17 mouse cellular contexts compared by ENCODE assay signal in genomic region chr7:44529518-44529917, GRCm38 (mm10). TPM values are rescaled to one million over a fixed set of nuclear protein-coding genes. Genes with fewer than 3 reads are reported as not detected.
DNase-seq lines count a peak whose midpoint lies in the region; ATAC-seq and TF ChIP-seq lines count a peak whose summit lies in the region.
"Had no signal": no experiment of that assay in that cellular context is flagged by ENCODE, and none has a peak within 500 bp of the region (broad histone marks: within the 10 kb centered on the region; RNA-seq: fewer than 3 reads in every experiment).

No protein-coding gene starts in this region.

- no peak for DNase-seq in limb, embryonic 10.5 days (ENCODE audit: low spot score)
- peak; percentile 4 for DNase-seq in thymus, postnatal 14 days
- DNase-seq in thymus, adult 2 months = no peak
- no peak for DNase-seq in left cerebral cortex, adult 9 months (ENCODE audit: low spot score in 2 of 2)
- DNase-seq in natural killer cell, adult 2 months (ENCODE audit: low spot score in 2 of 2) = no peak
- DNase-seq: adrenal gland, postnatal 10 days; cerebellum, postnatal 36 days; gastrocnemius, adult 2 months; gastrocnemius, postnatal 25 days; heart, postnatal 4 days had no signal

- no peak overlapping the region for H3K4me2 ChIP-seq in limb, embryonic 12.5 days
- no peak overlapping the region for H3K4me2 ChIP-seq in limb, embryonic 13.5 days (replicated peaks)
- H3K4me2 ChIP-seq: embryonic facial prominence, embryonic 13.5 days; heart, embryonic 13.5 days; hindbrain, embryonic 12.5 days had no signal

- H3K9ac ChIP-seq in limb, embryonic 12.5 days (replicated peaks) = 0 out of 2 replicates have a peak overlapping the region, but pooled peaks have one; percentile 8
- H3K9ac ChIP-seq in limb, embryonic 13.5 days = 0 out of 2 replicates have a peak overlapping the region, but pooled peaks have one; percentile 4
- H3K9ac ChIP-seq: embryonic facial prominence, embryonic 13.5 days; heart, embryonic 13.5 days had no signal

- peaks cover 26% of the 10 kb centered on the region for H3K36me3 ChIP-seq in limb, embryonic 12.5 days
- H3K36me3 ChIP-seq in limb, embryonic 10.5 days = peaks cover 27% of the 10 kb centered on the region
- no peaks in the 10 kb centered on the region for H3K36me3 ChIP-seq in thymus, adult 2 months (ENCODE audit: control insufficient read depth, insufficient read depth, low read length)
- H3K36me3 ChIP-seq in limb, embryonic 13.5 days = peaks cover 25% of the 10 kb centered on the region

- no peak overlapping the region for H3K27ac ChIP-seq in limb, embryonic 12.5 days
- H3K27ac ChIP-seq in limb, embryonic 10.5 days = no peak overlapping the region
- H3K27ac ChIP-seq in thymus, adult 2 months (ENCODE audit: control insufficient read depth, insufficient read depth, low read length) = no peak overlapping the region
- no peak overlapping the region for H3K27ac ChIP-seq in limb, embryonic 13.5 days
- H3K27ac ChIP-seq: embryonic facial prominence, embryonic 13.5 days; heart, embryonic 13.5 days; hindbrain, embryonic 12.5 days had no signal

- H3K9me3 ChIP-seq in limb, embryonic 12.5 days = no peaks in the 10 kb centered on the region
- H3K9me3 ChIP-seq in limb, embryonic 10.5 days (replicated peaks) = no peaks in the 10 kb centered on the region
- H3K9me3 ChIP-seq in limb, embryonic 13.5 days = no peaks in the 10 kb centered on the region
- H3K9me3 ChIP-seq: embryonic facial prominence, embryonic 13.5 days; heart, embryonic 13.5 days; hindbrain, embryonic 12.5 days had no signal

- peaks cover 6% of the 10 kb centered on the region for H3K4me1 ChIP-seq in limb, embryonic 12.5 days (replicated peaks)
- H3K4me1 ChIP-seq in limb, embryonic 10.5 days = peaks cover 22% of the 10 kb centered on the region
- H3K4me1 ChIP-seq in thymus, adult 2 months (replicated peaks; ENCODE audit: control insufficient read depth, insufficient read depth, low read length) = peaks cover 18% of the 10 kb centered on the region
- peaks cover 14% of the 10 kb centered on the region for H3K4me1 ChIP-seq in limb, embryonic 13.5 days

- peaks cover 56% of the 10 kb centered on the region for H3K27me3 ChIP-seq in limb, embryonic 12.5 days
- peaks cover 57% of the 10 kb centered on the region for H3K27me3 ChIP-seq in limb, embryonic 10.5 days (ENCODE audit: low read depth, poor library complexity, severe bottlenecking)
- H3K27me3 ChIP-seq in thymus, adult 2 months (ENCODE audit: control insufficient read depth, insufficient read depth, low read length) = no peaks in the 10 kb centered on the region
- H3K27me3 ChIP-seq in limb, embryonic 13.5 days = peaks cover 48% of the 10 kb centered on the region

- no peak for TF ChIP-seq CTCF in thymus, adult 2 months (IDR thresholded peaks at IDR 0.05; ENCODE audit: borderline replicate concordance, control insufficient read depth, extremely low read depth, insufficient read depth, low read length, poor library complexity)

- no peak overlapping the region for H3K4me3 ChIP-seq in limb, embryonic 12.5 days (replicated peaks)
- H3K4me3 ChIP-seq in limb, embryonic 10.5 days = no peak overlapping the region
- H3K4me3 ChIP-seq in thymus, adult 2 months (ENCODE audit: control insufficient read depth, insufficient read depth, low read length) = no peak overlapping the region
- H3K4me3 ChIP-seq in limb, embryonic 13.5 days = no peak overlapping the region
- H3K4me3 ChIP-seq: embryonic facial prominence, embryonic 13.5 days; gastrocnemius, adult 2 months; heart, embryonic 13.5 days; hindbrain, embryonic 12.5 days had no signal

- 76% methylated on average over 5 of the region's 5 CpGs for WGBS in limb, embryonic 12.5 days
- WGBS in limb, embryonic 10.5 days = 66% methylated on average over 5 of the region's 5 CpGs
- WGBS in thymus, adult 2 months = 92% methylated on average over 5 of the region's 5 CpGs
- 70% methylated on average over 5 of the region's 5 CpGs for WGBS in limb, embryonic 13.5 days

- TF ChIP-seq POLR2A in thymus, adult 2 months (IDR thresholded peaks at IDR 0.05; ENCODE audit: control insufficient read depth, extremely low read depth, insufficient read depth, low read length, poor library complexity) = no peak

- no peak for ATAC-seq in limb, embryonic 12.5 days (ENCODE audit: insufficient number of reproducible peaks, insufficient read depth, low FRiP score, low TSS enrichment, low read depth)
- no peak for ATAC-seq in limb, embryonic 13.5 days (ENCODE audit: low FRiP score, low read depth)
- ATAC-seq: forebrain, embryonic 14.5 days had no signal

RNA-seq across cellular contexts. Expression of gene Spib, which starts 2.4 kb away (rescaled TPM):
- polyA plus RNA-seq in limb, embryonic 12.5 days (2016; fragmentation: Nextera tagmentation; extraction: Ambion mirVana) = 0.22 and 0.34 TPM in 2 replicates
- polyA plus RNA-seq in limb, embryonic 10.5 days (2016; fragmentation: Nextera tagmentation; extraction: Ambion mirVana) = 0.20 TPM in 1 of 2 replicates, not detected in the other
- polyA plus RNA-seq in thymus, adult 2 months (2012; rRNA removed) = 40.3 and 43.3 TPM in 2 replicates
- 0.19 and 0.25 TPM in 2 replicates for polyA plus RNA-seq in limb, embryonic 13.5 days (2015; fragmentation: Nextera tagmentation; extraction: Ambion mirVana)
- polyA plus RNA-seq: forebrain, embryonic 14.5 days; hindbrain, embryonic 16.5 days had no signal

RNA-seq across cellular contexts. Expression of gene Mybpc2, which starts 5.1 kb away (rescaled TPM):
- polyA plus RNA-seq in limb, embryonic 12.5 days (2016; fragmentation: Nextera tagmentation; extraction: Ambion mirVana) = 0.09 and 0.13 TPM in 2 replicates
- 0.05 and 0.11 TPM in 2 replicates for polyA plus RNA-seq in limb, embryonic 10.5 days (2016; fragmentation: Nextera tagmentation; extraction: Ambion mirVana)
- 0.53 and 0.55 TPM in 2 replicates for polyA plus RNA-seq in thymus, adult 2 months (2012; rRNA removed)
- 0.08 and 0.10 TPM in 2 replicates for polyA plus RNA-seq in limb, embryonic 13.5 days (2015; fragmentation: Nextera tagmentation; extraction: Ambion mirVana)

RNA-seq across cellular contexts. Expression of gene Pold1, which starts 19.1 kb away (rescaled TPM):
- 132 and 140 TPM in 2 replicates for polyA plus RNA-seq in limb, embryonic 12.5 days (2016; fragmentation: Nextera tagmentation; extraction: Ambion mirVana)
- 175 and 184 TPM in 2 replicates for polyA plus RNA-seq in limb, embryonic 10.5 days (2016; fragmentation: Nextera tagmentation; extraction: Ambion mirVana)
- polyA plus RNA-seq in thymus, adult 2 months (2012; rRNA removed) = 208 and 235 TPM in 2 replicates
- 101 and 105 TPM in 2 replicates for polyA plus RNA-seq in limb, embryonic 13.5 days (2015; fragmentation: Nextera tagmentation; extraction: Ambion mirVana)

RNA-seq across cellular contexts. Expression of gene Nr1h2, which starts 24.2 kb away (rescaled TPM):
- polyA plus RNA-seq in limb, embryonic 12.5 days (2016; fragmentation: Nextera tagmentation; extraction: Ambion mirVana) = 70.7 and 72.0 TPM in 2 replicates
- polyA plus RNA-seq in limb, embryonic 10.5 days (2016; fragmentation: Nextera tagmentation; extraction: Ambion mirVana) = 74.5 and 82.2 TPM in 2 replicates
- polyA plus RNA-seq in thymus, adult 2 months (2012; rRNA removed) = 302 and 308 TPM in 2 replicates
- 70.5 and 72.4 TPM in 2 replicates for polyA plus RNA-seq in limb, embryonic 13.5 days (2015; fragmentation: Nextera tagmentation; extraction: Ambion mirVana)

RNA-seq across cellular contexts. Expression of gene Fam71e1, which starts 33.1 kb away (rescaled TPM):
- 19.0 and 27.5 TPM in 2 replicates for polyA plus RNA-seq in limb, embryonic 12.5 days (2016; fragmentation: Nextera tagmentation; extraction: Ambion mirVana)
- 10.6 and 16.5 TPM in 2 replicates for polyA plus RNA-seq in limb, embryonic 10.5 days (2016; fragmentation: Nextera tagmentation; extraction: Ambion mirVana)
- polyA plus RNA-seq in thymus, adult 2 months (2012; rRNA removed) = 7.8 and 9.4 TPM in 2 replicates
- 22.4 and 22.9 TPM in 2 replicates for polyA plus RNA-seq in limb, embryonic 13.5 days (2015; fragmentation: Nextera tagmentation; extraction: Ambion mirVana)

Comparison
In these comparisons a context has a peak if more than half of its experiments do, and no peak if none do; other contexts are left out.
1. RNA of gene Spib, which starts 2.4 kb away (polyA plus RNA-seq): 40.3 to 43.3 TPM in thymus, adult 2 months; 0.22 to 0.34 TPM in limb, embryonic 12.5 days, 0.19 to 0.25 TPM in limb, embryonic 13.5 days and 0.20 TPM in limb, embryonic 10.5 days; every median in the first group is over 10 times any median in the second.